Mouse (Mus musculus) spleen, embryonic (tissue): ENCODE measurements around the gene Olfr1036.
"Not testable (repeated sequence)": the region's sequence is repeated elsewhere in the genome, so short reads cannot be mapped to it uniquely, and the experiment has no call there.

Source experiments
- CTCF ChIA-PET: fragments of 350-600 bp; sonication (Branson Sonifier 250); formaldehyde crosslinking; loops from one replicate; lab custom pipeline; 2022; lab: Charles Lee

The Olfr1036 gene

DNA sequence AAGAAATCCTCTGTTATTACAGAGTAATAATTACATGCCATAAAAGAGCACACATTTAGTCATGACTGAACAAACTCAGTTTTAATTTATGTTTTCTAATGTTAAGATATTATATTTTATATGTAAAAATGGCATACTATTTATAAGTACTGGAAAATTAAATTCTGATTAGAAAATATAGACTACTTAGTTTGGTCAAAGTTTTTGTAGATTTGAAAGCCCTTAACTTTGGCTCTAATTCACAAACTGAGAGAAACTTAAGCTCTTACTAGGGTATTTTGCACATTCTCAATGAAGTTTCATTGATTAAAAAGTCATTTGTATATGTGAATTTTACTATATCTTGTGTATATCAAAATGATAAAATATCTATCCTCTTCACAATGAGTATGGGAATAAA lies at the start of gene Olfr1036:
Gene Olfr1036, plus strand, starts transcription at position 301 of the 400 bp plus-strand sequence.
- CTCF ChIA-PET, result not testable (repeated sequence)

DNA sequence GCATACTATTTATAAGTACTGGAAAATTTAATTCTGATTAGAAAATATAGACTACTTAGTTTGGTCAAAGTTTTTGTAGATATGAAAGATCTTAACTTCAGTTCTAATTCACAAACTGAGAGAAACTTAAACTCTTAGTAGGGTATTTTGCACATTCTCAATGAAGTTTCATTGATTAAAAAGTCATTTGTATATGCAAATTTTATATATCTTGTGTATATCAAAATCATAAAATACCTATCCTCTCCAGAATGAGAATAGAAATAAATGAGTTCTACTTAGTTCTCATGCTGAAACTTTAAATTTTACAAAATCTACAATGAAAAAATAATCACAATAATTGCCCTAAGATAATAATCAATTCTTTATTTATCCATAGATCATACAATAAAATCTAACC lies 28.2 kb upstream of the Olfr1036 start, which contains the start of gene Olfr1034:
Gene Olfr1034, plus strand, starts transcription at position 301 of the 400 bp plus-strand sequence.
- CTCF ChIA-PET, result no interaction called here

- CTCF ChIA-PET, result not testable (repeated sequence)
These were observed 23.0 kb upstream of the Olfr1036 start for GRCm38 (mm10) chr2:86050777-86051176.

- CTCF ChIA-PET, result not testable (repeated sequence)
These were observed 10.0 kb upstream of the Olfr1036 start for GRCm38 (mm10) chr2:86063766-86064165.

DNA sequence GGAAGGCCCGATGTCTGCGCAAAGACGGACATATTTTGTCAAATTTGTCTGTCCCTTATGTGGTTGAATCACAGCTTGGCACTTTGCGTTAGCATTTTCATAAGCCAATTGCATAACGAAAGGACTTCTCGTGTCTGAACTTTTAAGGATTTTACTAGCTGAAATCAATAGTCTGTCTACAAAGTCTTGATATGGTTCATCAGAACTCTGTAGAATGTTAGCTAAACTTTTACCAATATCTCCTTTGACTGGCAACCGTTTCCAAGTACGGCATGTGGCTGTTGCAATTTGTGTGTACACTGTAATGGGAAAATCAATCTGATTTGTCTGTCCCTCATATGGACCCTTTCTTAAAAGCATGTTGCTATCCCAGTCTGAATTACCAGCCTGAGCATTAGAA lies 3.6 kb upstream of the Olfr1036 start:
- CTCF ChIA-PET, result no interaction called here

- CTCF ChIA-PET, result not testable (repeated sequence)
These were observed 6.7 kb downstream of the Olfr1036 start for GRCm38 (mm10) chr2:86080478-86080877.

- CTCF ChIA-PET, result no interaction called here
These were observed 13.5 kb downstream of the Olfr1036 start, which contains the start of gene Olfr1037 for GRCm38 (mm10) chr2:86087285-86087684. TSS of gene Olfr1037 (minus strand) at chr2:86087385.
